Mouse (Mus musculus) midbrain, embryonic 14.5 days (tissue): ENCODE measurements at regions not wholly inside any gene's neighbourhood (a gene's known extent, or its start where the extent isn't known, plus 50 kb on each side); places are given as distances from the start of the nearest gene placed in this dataset.

Source experiments
- ATAC-seq: fragments of 200-750 bp; cut with Nextera tagmentation; 2 replicates; pipeline ENCODE4 v1.8.0; 2017; ENCODE audit warnings: moderate number of reproducible peaks, moderate library complexity; ENCODE audit not compliant: low FRiP score, low TSS enrichment
- DNase-seq: peaks from one replicate; pipeline ENCODE4 v3.0.0-alpha.2; 2015
- H3K27ac ChIP-seq: fragments of 300-500 bp; sonication (generic); replicated peaks from 2 replicates; pipeline ENCODE4 v1.5.1; 2014; ENCODE audit warnings: mild to moderate bottlenecking, low read depth, low read length, moderate library complexity
- H3K27me3 ChIP-seq: fragments of 300-500 bp; sonication (generic); 2 replicates; pipeline ENCODE4 v1.6.1; 2014; ENCODE audit warnings: low read length, control low read depth, mixed read lengths; ENCODE audit not compliant: control insufficient read depth, insufficient read depth
- H3K36me3 ChIP-seq: fragments of 300-500 bp; sonication (generic); 2 replicates; pipeline ENCODE4 v1.6.1; 2014; ENCODE audit warnings: low read length, control low read depth; ENCODE audit not compliant: control insufficient read depth, insufficient read depth
- H3K4me1 ChIP-seq: fragments of 300-500 bp; sonication (generic); 2 replicates; pipeline ENCODE4 v1.6.1; 2014; ENCODE audit warnings: mild to moderate bottlenecking, antibody characterized with exemption, low read length, control low read depth; ENCODE audit not compliant: control insufficient read depth, insufficient read depth
- H3K4me2 ChIP-seq: fragments of 300-500 bp; sonication (generic); 2 replicates; pipeline ENCODE4 v1.6.1; 2014; ENCODE audit warnings: mild to moderate bottlenecking, low read length, moderate library complexity
- H3K4me3 ChIP-seq: fragments of 300-500 bp; sonication (generic); replicated peaks from 2 replicates; pipeline ENCODE4 v1.5.1; 2014; ENCODE audit warnings: low read depth, low read length
- H3K9ac ChIP-seq: fragments of 300-500 bp; sonication (generic); replicated peaks from 2 replicates; pipeline ENCODE4 v1.6.1; 2014; ENCODE audit warnings: mild to moderate bottlenecking, low read length, moderate library complexity
- H3K9me3 ChIP-seq: fragments of 300-500 bp; sonication (generic); 2 replicates; pipeline ENCODE4 v1.6.1; 2016; ENCODE audit warnings: low read length, control low read depth, mixed read lengths; ENCODE audit not compliant: control insufficient read depth
- WGBS: fragments of 180-500 bp; shearing (Covaris S2); extraction: QIAGEN DNeasy Blood & Tissue Kit; methylation state at CpG from one replicate; pipeline ENCODE4 v1.1.7; 2014; 5-methylcytosine and 5-hydroxymethylcytosine counted together

DNA sequence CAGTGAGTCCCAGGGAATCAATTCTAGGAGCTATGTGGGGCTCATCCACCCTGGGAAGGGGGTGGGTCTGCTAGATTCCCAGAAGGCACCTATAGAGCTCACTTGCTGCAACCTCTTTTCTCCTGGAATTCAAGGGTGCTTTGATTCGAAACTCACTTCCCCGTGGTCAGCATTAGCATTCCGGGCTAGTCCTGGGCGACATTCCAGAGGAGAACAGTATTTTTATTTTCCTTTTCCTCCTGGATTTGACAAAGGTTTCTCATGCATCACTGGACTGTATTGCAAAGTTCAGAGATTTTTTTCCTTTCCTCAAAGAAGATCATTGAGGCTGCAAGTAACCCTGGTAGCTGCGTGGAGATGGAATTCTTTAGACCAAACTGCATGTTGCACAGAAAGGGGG is 129.3 kb upstream of the Id4 start:
- ATAC-seq (no peak), DNase-seq (peak; percentile 33)
- Histone ChIP-seq H3K9ac (no peak overlapping the region), H3K9me3 (no peaks in the 10 kb centered on the region), H3K36me3 (no peaks in the 10 kb centered on the region), H3K4me1 (peaks cover 37% of the 10 kb centered on the region), H3K27ac (peak overlapping the region; percentile 64), H3K27me3 (no peaks in the 10 kb centered on the region), H3K4me2 (no peak overlapping the region), H3K4me3 (no peak overlapping the region)
- WGBS = 4% methylated on average over 5 of the region's 5 CpGs

GRCm38 (mm10) chr13:48145976-48146375 is 115.1 kb upstream of the Id4 start:
- WGBS = 88% methylated on average over 5 of the region's 5 CpGs
- DNase-seq = no peak

GRCm38 (mm10) chr13:48147061-48147460 is 114.0 kb upstream of the Id4 start:
- H3K36me3 ChIP-seq = no peaks in the 10 kb centered on the region
- H3K4me3 ChIP-seq = no peak overlapping the region
- H3K9ac ChIP-seq = no peak overlapping the region
- no peaks in the 10 kb centered on the region for H3K27me3 ChIP-seq
- H3K4me1 ChIP-seq = no peaks in the 10 kb centered on the region
- ATAC-seq (no peak), DNase-seq (no peak)
- no peaks in the 10 kb centered on the region for H3K9me3 ChIP-seq
- no peak overlapping the region for H3K4me2 ChIP-seq
- no peak overlapping the region for H3K27ac ChIP-seq
- 60% methylated on average over 7 of the region's 7 CpGs for WGBS

More at GRCm38 (mm10) chr13:48145976-48146375, 115.1 kb upstream of the Id4 start:
- ATAC-seq = no peak
- H3K27me3 ChIP-seq = no peaks in the 10 kb centered on the region
- H3K9me3 ChIP-seq = no peaks in the 10 kb centered on the region
- H3K4me2 ChIP-seq = no peak overlapping the region
- no peak overlapping the region for H3K9ac ChIP-seq
- H3K36me3 ChIP-seq = no peaks in the 10 kb centered on the region
- H3K27ac ChIP-seq = no peak overlapping the region
- no peak overlapping the region for H3K4me3 ChIP-seq
- no peaks in the 10 kb centered on the region for H3K4me1 ChIP-seq

DNA sequence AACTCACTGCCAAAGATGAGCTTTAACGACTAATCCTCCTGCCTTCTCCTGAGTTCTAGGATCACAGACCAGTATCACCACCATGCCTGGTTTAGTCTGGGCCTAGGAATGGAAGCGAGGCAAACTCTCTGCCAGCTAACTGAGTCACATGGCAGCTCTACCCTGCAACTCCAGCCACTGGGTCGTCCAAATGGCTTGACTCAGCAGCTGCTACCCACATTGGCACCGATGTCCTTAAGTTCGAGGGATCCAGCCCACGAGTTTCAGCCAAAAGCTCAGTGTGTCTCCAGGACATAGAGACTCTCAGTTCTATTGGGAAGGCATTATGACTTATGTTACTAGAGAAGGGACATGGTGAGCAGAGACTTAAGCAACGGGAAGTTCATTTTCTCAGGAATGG is 107.8 kb upstream of the Id4 start:
- no peak overlapping the region for H3K27ac ChIP-seq
- H3K9me3 ChIP-seq = no peaks in the 10 kb centered on the region
- H3K4me1 ChIP-seq = peaks cover 14% of the 10 kb centered on the region; the same call in 1 of the 2 replicates
- H3K9ac ChIP-seq = no peak overlapping the region
- no peaks in the 10 kb centered on the region for H3K36me3 ChIP-seq
- no peaks in the 10 kb centered on the region for H3K27me3 ChIP-seq
- no peak for DNase-seq
- no peak for ATAC-seq
- H3K4me2 ChIP-seq = no peak overlapping the region
- no peak overlapping the region for H3K4me3 ChIP-seq
- whole genome bisulfite sequencing = 58% methylated on average over 7 of the region's 7 CpGs

DNA sequence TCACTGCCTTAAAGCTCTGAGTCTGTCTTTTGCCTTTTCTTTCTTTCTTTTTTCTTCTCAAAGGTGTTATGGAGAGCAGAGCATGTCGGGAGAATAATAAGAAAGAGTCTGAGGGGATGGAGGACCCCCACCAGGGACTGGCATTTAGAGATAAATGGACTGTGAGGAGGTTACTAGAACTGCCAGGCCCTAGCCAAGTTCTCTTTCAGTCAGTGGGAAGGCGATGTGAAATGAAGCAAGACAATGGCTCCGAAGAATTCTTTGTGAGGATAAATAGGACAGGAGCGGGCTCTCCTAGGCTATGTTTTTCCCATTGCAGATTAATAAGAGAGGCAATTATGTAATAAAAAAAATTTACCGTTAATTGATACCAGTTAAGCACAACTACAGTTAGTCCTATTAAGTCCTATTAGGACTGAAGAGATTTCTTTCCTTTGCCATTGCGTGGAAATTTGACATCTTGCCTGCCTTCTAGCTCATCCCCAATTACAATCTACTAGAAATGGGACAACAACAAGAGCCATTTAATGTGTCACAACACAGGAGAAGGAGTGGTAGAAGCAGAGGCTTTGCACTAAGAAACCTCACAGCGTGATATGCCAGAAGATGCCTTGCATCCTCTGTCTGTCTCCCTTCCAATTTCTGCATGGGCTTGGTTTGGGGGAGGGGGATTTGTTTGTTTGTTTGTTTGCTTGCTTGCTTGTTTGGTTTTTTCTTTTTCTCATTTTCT is 107.2 kb upstream of the Id4 start:
- WGBS = 29% methylated on average over 7 of the region's 7 CpGs
- no peaks in the 10 kb centered on the region for H3K27me3 ChIP-seq
- H3K9ac ChIP-seq = no peak overlapping the region
- peaks cover 14% of the 10 kb centered on the region for H3K4me1 ChIP-seq
- no peak overlapping the region for H3K27ac ChIP-seq
- H3K4me3 ChIP-seq = no peak overlapping the region
- H3K9me3 ChIP-seq = no peaks in the 10 kb centered on the region
- H3K4me2 ChIP-seq = no peak overlapping the region
- no peak for ATAC-seq
- H3K36me3 ChIP-seq = no peaks in the 10 kb centered on the region
- DNase-seq = peak; percentile 28

- no peak for ATAC-seq
- no peak overlapping the region for H3K4me2 ChIP-seq
- H3K27ac ChIP-seq = no peak overlapping the region
- peaks cover 20% of the 10 kb centered on the region for H3K4me1 ChIP-seq
- no peaks in the 10 kb centered on the region for H3K36me3 ChIP-seq
- H3K9ac ChIP-seq = no peak overlapping the region
- no peaks in the 10 kb centered on the region for H3K9me3 ChIP-seq
- no peaks in the 10 kb centered on the region for H3K27me3 ChIP-seq
- WGBS = 20% methylated on average over 6 of the region's 6 CpGs
- no peak overlapping the region for H3K4me3 ChIP-seq
- peak; percentile 26 for DNase-seq
Observed at GRCm38 (mm10) chr13:48154414-48155105, 106.5 kb upstream of the Id4 start.

- H3K27ac ChIP-seq = peak overlapping the region; percentile 26
- ATAC-seq = peak; percentile 60; the same call in 1 of the 2 replicates
Observed at GRCm38 (mm10) chr13:48159020-48159910, 101.8 kb upstream of the Id4 start.

DNA sequence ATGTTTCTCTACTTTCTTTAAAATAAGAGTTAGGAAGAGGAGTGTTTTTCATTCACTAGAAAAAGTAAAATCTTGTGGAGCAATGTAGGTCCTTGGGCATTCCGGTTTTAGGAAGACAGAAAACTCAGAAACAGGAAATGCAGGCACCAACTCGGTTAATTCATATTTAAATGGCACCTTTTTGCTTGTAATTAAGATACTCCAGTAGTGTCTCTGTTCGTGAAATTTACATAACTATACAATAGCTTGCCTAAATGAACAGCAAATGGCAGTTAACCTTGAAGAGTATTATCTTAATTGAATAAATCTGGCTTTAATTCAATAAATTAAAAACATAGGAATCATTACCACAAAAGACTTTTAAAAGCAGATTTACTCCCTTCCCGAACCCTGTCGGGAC is 100.9 kb upstream of the Id4 start:
- Histone ChIP-seq H3K4me1 (peaks cover 21% of the 10 kb centered on the region), H3K4me2 (0 out of 2 replicates have a peak overlapping the region, but pooled peaks have one; percentile 28), H3K9ac (no peak overlapping the region), H3K27me3 (no peaks in the 10 kb centered on the region), H3K4me3 (no peak overlapping the region), H3K36me3 (no peaks in the 10 kb centered on the region), H3K27ac (no peak overlapping the region), H3K9me3 (no peaks in the 10 kb centered on the region)
- WGBS = 27% methylated on average over 5 of the region's 5 CpGs
- ATAC-seq (no peak), DNase-seq (no peak)

More at GRCm38 (mm10) chr13:48159020-48159910, 101.8 kb upstream of the Id4 start:
- Histone ChIP-seq H3K4me3 (no peak overlapping the region), H3K27me3 (no peaks in the 10 kb centered on the region), H3K9me3 (no peaks in the 10 kb centered on the region), H3K4me1 (peaks cover 25% of the 10 kb centered on the region), H3K4me2 (peak overlapping the region; percentile 28), H3K36me3 (no peaks in the 10 kb centered on the region), H3K9ac (no peak overlapping the region)
- 15% methylated on average over 15 of the region's 15 CpGs for WGBS
- peak; percentile 44 for DNase-seq
